Mouse (Mus musculus): ENCODE measurements around the gene Hypk. TPM values are rescaled to one million over a fixed set of nuclear protein-coding genes. Genes with fewer than 3 reads are reported as not detected.
"Not testable (repeated sequence)": the region's sequence is repeated elsewhere in the genome, so short reads cannot be mapped to it uniquely, and the experiment has no call there.

The Hypk gene
- polyA plus RNA-seq, 1 experiment from 2014 or later = 110 TPM

- Histone ChIP-seq H3K9ac (ENCODE audit: low read depth, low read length) (no peak overlapping the region), H3K4me3 (ENCODE audit: low read depth, low read length) (no peak overlapping the region), H3K4me2 (ENCODE audit: low read length) (no peak overlapping the region), H3K27me3 (ENCODE audit: control insufficient read depth, insufficient read depth, low read depth, low read length) (no peaks in the 10 kb centered on the region), H3K27ac (ENCODE audit: low read length) (no peak overlapping the region), H3K36me3 (ENCODE audit: control insufficient read depth, insufficient read depth, low read length) (no peaks in the 10 kb centered on the region; the same call in 1 of the 2 replicates), H3K4me1 (ENCODE audit: control insufficient read depth, insufficient read depth, low read length) (peaks cover 27% of the 10 kb centered on the region), H3K9me3 (replicated peaks; ENCODE audit: control insufficient read depth, low read length, poor library complexity, severe bottlenecking) (no peaks in the 10 kb centered on the region)
- no peak for ATAC-seq
- WGBS = 89% methylated on average over 6 of the region's 6 CpGs
Observed at GRCm38 (mm10) chr2:121453917-121454316, 827 bp downstream of the Hypk start.

- H3K4me3 ChIP-seq (ENCODE audit: low read depth, low read length) = no peak overlapping the region
- no peaks in the 10 kb centered on the region for H3K9me3 ChIP-seq (replicated peaks; ENCODE audit: control insufficient read depth, low read length, poor library complexity, severe bottlenecking)
- 88% methylated on average over 5 of the region's 5 CpGs for WGBS
- H3K27ac ChIP-seq (ENCODE audit: low read length) = no peak overlapping the region
- ATAC-seq = no peak
- no peaks in the 10 kb centered on the region for H3K27me3 ChIP-seq (ENCODE audit: control insufficient read depth, insufficient read depth, low read depth, low read length)
- H3K36me3 ChIP-seq (ENCODE audit: control insufficient read depth, insufficient read depth, low read length) = no peaks in the 10 kb centered on the region; the same call in 1 of the 2 replicates
- no peak overlapping the region for H3K4me2 ChIP-seq (ENCODE audit: low read length)
- H3K9ac ChIP-seq (ENCODE audit: low read depth, low read length) = no peak overlapping the region
- peaks cover 21% of the 10 kb centered on the region for H3K4me1 ChIP-seq (ENCODE audit: control insufficient read depth, insufficient read depth, low read length)
Observed at GRCm38 (mm10) chr2:121455534-121455933, 2.4 kb downstream of the Hypk start.

- peak; percentile 93 for ATAC-seq
Observed at GRCm38 (mm10) chr2:121456692-121457642, 3.9 kb downstream of the Hypk start, which contains the start of gene Serinc4. Serinc4 (minus strand) TSS chr2:121456781.

GRCm38 (mm10) chr2:121460071-121460470 lies 7.0 kb downstream of the Hypk start:
- Histone ChIP-seq H3K4me2 (ENCODE audit: low read length) (no peak overlapping the region), H3K4me1 (ENCODE audit: control insufficient read depth, insufficient read depth, low read length) (peaks cover 13% of the 10 kb centered on the region), H3K27me3 (ENCODE audit: control insufficient read depth, insufficient read depth, low read depth, low read length) (no peaks in the 10 kb centered on the region), H3K27ac (ENCODE audit: low read length) (no peak overlapping the region), H3K36me3 (ENCODE audit: control insufficient read depth, insufficient read depth, low read length) (no peaks in the 10 kb centered on the region; the same call in 1 of the 2 replicates), H3K9ac (ENCODE audit: low read depth, low read length) (no peak overlapping the region), H3K4me3 (ENCODE audit: low read depth, low read length) (no peak overlapping the region), H3K9me3 (replicated peaks; ENCODE audit: control insufficient read depth, low read length, poor library complexity, severe bottlenecking) (no peaks in the 10 kb centered on the region)
- ATAC-seq = no peak
- 66% methylated on average over 2 of the region's 2 CpGs for WGBS

More at GRCm38 (mm10) chr2:121456692-121457642, 3.9 kb downstream of the Hypk start, which contains the start of gene Serinc4:
- peak within 1 kb of the TSS; percentile 69 for H3K4me3 ChIP-seq (ENCODE audit: low read depth, low read length)
- no peaks in the 10 kb centered on the region for H3K9me3 ChIP-seq (replicated peaks; ENCODE audit: control insufficient read depth, low read length, poor library complexity, severe bottlenecking)
- WGBS = 2% methylated on average over 41 of the region's 41 CpGs
- no peaks in the 10 kb centered on the region for H3K27me3 ChIP-seq (ENCODE audit: control insufficient read depth, insufficient read depth, low read depth, low read length)
- H3K9ac ChIP-seq (ENCODE audit: low read depth, low read length) = peak within 1 kb of the TSS; percentile 61
- peaks cover 13% of the 10 kb centered on the region for H3K4me1 ChIP-seq (ENCODE audit: control insufficient read depth, insufficient read depth, low read length)
- H3K36me3 ChIP-seq (ENCODE audit: control insufficient read depth, insufficient read depth, low read length) = no peaks in the 10 kb centered on the region; the same call in 1 of the 2 replicates
- peak within 1 kb of the TSS; percentile 78 for H3K27ac ChIP-seq (ENCODE audit: low read length)
- peak within 1 kb of the TSS; percentile 74 for H3K4me2 ChIP-seq (ENCODE audit: low read length)

- not testable (repeated sequence) for H3K27ac ChIP-seq (ENCODE audit: low read length); H3K9me3 ChIP-seq (replicated peaks; ENCODE audit: control insufficient read depth, low read length, poor library complexity, severe bottlenecking); H3K27me3 ChIP-seq (ENCODE audit: control insufficient read depth, insufficient read depth, low read depth, low read length); H3K36me3 ChIP-seq (ENCODE audit: control insufficient read depth, insufficient read depth, low read length); H3K4me3 ChIP-seq (ENCODE audit: low read depth, low read length); ATAC-seq; H3K4me2 ChIP-seq (ENCODE audit: low read length); H3K9ac ChIP-seq (ENCODE audit: low read depth, low read length); H3K4me1 ChIP-seq (ENCODE audit: control insufficient read depth, insufficient read depth, low read length)
- WGBS = 100% methylated on average over 1 of the region's 6 CpGs
Observed at GRCm38 (mm10) chr2:121468982-121469381, 15.9 kb downstream of the Hypk start.

- H3K4me1 ChIP-seq (ENCODE audit: control insufficient read depth, insufficient read depth, low read length); H3K4me2 ChIP-seq (ENCODE audit: low read length); H3K4me3 ChIP-seq (ENCODE audit: low read depth, low read length); H3K27me3 ChIP-seq (ENCODE audit: control insufficient read depth, insufficient read depth, low read depth, low read length); H3K36me3 ChIP-seq (ENCODE audit: control insufficient read depth, insufficient read depth, low read length); H3K9me3 ChIP-seq (replicated peaks; ENCODE audit: control insufficient read depth, low read length, poor library complexity, severe bottlenecking); H3K9ac ChIP-seq (ENCODE audit: low read depth, low read length); H3K27ac ChIP-seq (ENCODE audit: low read length); ATAC-seq: not testable (repeated sequence)
- WGBS = 100% methylated on average over 3 of the region's 3 CpGs
Observed at GRCm38 (mm10) chr2:121472783-121473182, 19.7 kb downstream of the Hypk start.

- peak; percentile 97 for ATAC-seq
Observed at GRCm38 (mm10) chr2:121473301-121474179, 20.4 kb downstream of the Hypk start, which contains the start of gene Mfap1b. Mfap1b (minus strand) TSS chr2:121474067.

GRCm38 (mm10) chr2:121474180-121474535 lies 21.1 kb downstream of the Hypk start:
- Histone ChIP-seq H3K36me3 (ENCODE audit: control insufficient read depth, insufficient read depth, low read length) (no peaks in the 10 kb centered on the region), H3K27me3 (ENCODE audit: control insufficient read depth, insufficient read depth, low read depth, low read length) (no peaks in the 10 kb centered on the region), H3K9ac (ENCODE audit: low read depth, low read length) (peak overlapping the region; percentile 50; the same call in 1 of the 2 replicates), H3K27ac (ENCODE audit: low read length) (peak overlapping the region; percentile 31), H3K9me3 (replicated peaks; ENCODE audit: control insufficient read depth, low read length, poor library complexity, severe bottlenecking) (no peaks in the 10 kb centered on the region), H3K4me1 (ENCODE audit: control insufficient read depth, insufficient read depth, low read length) (peaks cover 2% of the 10 kb centered on the region; the same call in 1 of the 2 replicates), H3K4me2 (ENCODE audit: low read length) (peak overlapping the region; percentile 50), H3K4me3 (ENCODE audit: low read depth, low read length) (peak overlapping the region; percentile 47)
- WGBS = 39% methylated on average over 8 of the region's 8 CpGs
- ATAC-seq = no peak

More at GRCm38 (mm10) chr2:121473301-121474179, 20.4 kb downstream of the Hypk start, which contains the start of gene Mfap1b:
- H3K27me3 ChIP-seq (ENCODE audit: control insufficient read depth, insufficient read depth, low read depth, low read length); H3K9me3 ChIP-seq (replicated peaks; ENCODE audit: control insufficient read depth, low read length, poor library complexity, severe bottlenecking); H3K4me1 ChIP-seq (ENCODE audit: control insufficient read depth, insufficient read depth, low read length); H3K36me3 ChIP-seq (ENCODE audit: control insufficient read depth, insufficient read depth, low read length): not testable (repeated sequence)
- WGBS = 5% methylated on average over 39 of the region's 41 CpGs
- Histone ChIP-seq H3K4me3 (ENCODE audit: low read depth, low read length) (peak within 1 kb of the TSS; percentile 47), H3K27ac (ENCODE audit: low read length) (peak within 1 kb of the TSS; percentile 31), H3K4me2 (ENCODE audit: low read length) (peak within 1 kb of the TSS; percentile 73), H3K9ac (ENCODE audit: low read depth, low read length) (peak within 1 kb of the TSS; percentile 50)

All from midbrain, embryonic 16.5 days (tissue).